Mouse (Mus musculus) erythroblast, embryonic 14.5 days (primary cell): Measurements from ENCODE around the gene Ctnna3. TPM values are rescaled to one million over a fixed set of nuclear protein-coding genes. Genes with fewer than 3 reads are reported as not detected.
"Not testable (repeated sequence)": the region's sequence is repeated elsewhere in the genome, so short reads cannot be mapped to it uniquely, and the experiment has no call there.

Experiments used
- H3K27me3 ChIP-seq: 2 replicates; pipeline ENCODE4 v1.6.1; 2012; ENCODE audit warnings: inconsistent platforms; ENCODE audit not compliant: control insufficient read depth
- H3K36me3 ChIP-seq: 2 replicates; pipeline ENCODE4 v1.6.1; 2012; ENCODE audit warnings: mild to moderate bottlenecking, inconsistent platforms; ENCODE audit not compliant: control insufficient read depth
- H3K4me1 ChIP-seq: 2 replicates; pipeline ENCODE4 v1.6.1; 2012; ENCODE audit warnings: inconsistent platforms; ENCODE audit not compliant: control insufficient read depth
- H3K4me3 ChIP-seq: replicated peaks from 2 replicates; pipeline ENCODE3; 2012; ENCODE audit warnings: moderate library complexity, mild to moderate bottlenecking, inconsistent platforms
- H3K9me3 ChIP-seq: 2 replicates; pipeline ENCODE4 v1.6.1; 2012; ENCODE audit warnings: low read length, inconsistent platforms, mixed read lengths; ENCODE audit not compliant: control insufficient read depth
- GATA1 ChIP-seq: IDR thresholded peaks from 2 replicates; pipeline ENCODE4 v1.6.1; 2012; ENCODE audit warnings: low read length, inconsistent platforms, mixed read lengths
- TAL1 ChIP-seq: IDR thresholded peaks from 3 replicates; pipeline ENCODE4 v1.6.1; 2012; ENCODE audit warnings: low read length, inconsistent platforms, mixed read lengths
- polyA plus RNA-seq: library from polyadenylated mRNA; stranded (reverse); fragments of >175 nt; gene quantifications from 2 replicates; pipeline ENCODE4 v1.2.3, GENCODE M21; 2012

The Ctnna3 gene
- polyA plus RNA-seq, 1 experiment = not detected

DNA sequence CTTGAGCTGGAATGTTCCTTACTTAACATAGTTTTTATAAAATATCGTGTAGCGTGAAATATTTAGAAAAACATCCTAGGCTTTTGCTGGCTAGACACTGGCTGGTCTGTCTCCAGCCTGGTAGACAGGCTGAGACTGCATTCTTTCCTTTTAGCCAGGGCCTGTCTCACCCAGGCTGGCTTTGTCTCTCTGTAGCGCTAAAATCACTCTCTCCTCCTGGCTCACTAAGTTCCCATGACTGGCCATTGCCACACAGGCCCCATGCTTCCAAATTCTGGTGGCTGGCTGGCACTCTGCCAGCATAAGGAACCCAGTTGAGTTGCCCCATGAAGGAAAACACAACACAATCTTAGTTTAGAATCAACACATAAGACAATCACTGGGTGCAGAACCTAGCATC is 1450.0 kb downstream of the Ctnna3 start:
- Histone ChIP-seq H3K9me3 (peaks cover 2% of the 10 kb centered on the region; the same call in 1 of the 2 replicates), H3K36me3 (no peaks in the 10 kb centered on the region), H3K27me3 (no peaks in the 10 kb centered on the region), H3K4me3 (no peak overlapping the region), H3K4me1 (no peaks in the 10 kb centered on the region)
- TF ChIP-seq GATA1 = no peak
- TF ChIP-seq TAL1 = no peak

DNA sequence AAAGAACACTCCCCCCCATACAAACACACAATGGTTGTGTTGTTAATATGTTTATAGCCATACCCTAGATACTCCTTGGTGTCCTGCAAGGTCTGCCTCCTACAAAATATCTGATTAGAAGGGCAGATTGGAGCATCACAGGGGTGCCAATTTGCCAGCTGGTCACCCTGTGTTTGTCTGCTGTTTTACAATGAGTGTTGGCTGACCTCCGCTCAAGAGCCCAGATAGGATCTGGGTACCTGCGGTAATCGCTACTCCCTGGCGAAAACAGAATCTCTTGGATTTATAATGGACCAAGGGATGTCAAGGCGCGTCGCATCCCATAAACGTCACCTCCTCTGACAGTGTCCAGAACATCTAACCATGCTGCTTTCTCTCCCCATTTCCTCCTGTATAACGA is 1457.0 kb downstream of the Ctnna3 start:
- Histone ChIP-seq H3K9me3 (peaks cover 7% of the 10 kb centered on the region), H3K27me3 (no peaks in the 10 kb centered on the region), H3K4me3 (no peak overlapping the region), H3K36me3 (no peaks in the 10 kb centered on the region), H3K4me1 (no peaks in the 10 kb centered on the region)
- no peak for TF ChIP-seq TAL1
- no peak for TF ChIP-seq GATA1

DNA sequence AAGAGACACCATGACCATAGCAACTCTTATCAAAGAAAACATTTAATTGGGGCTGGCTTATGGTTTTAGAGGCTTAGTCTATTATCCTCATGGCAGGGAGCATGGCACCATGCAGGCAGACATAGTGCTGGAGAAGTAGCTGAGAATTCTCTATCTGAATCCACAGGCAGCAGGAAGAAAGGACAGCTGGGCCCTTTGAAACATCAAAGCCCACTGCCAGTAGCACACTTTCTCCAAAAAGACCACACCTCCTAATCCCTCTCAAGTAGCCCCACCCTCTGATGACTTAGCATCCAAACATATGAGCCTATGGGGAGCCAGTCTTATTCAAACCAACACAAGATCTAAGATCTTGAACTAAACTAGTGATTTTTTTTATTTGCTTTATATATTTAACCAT is 1462.6 kb downstream of the Ctnna3 start:
- no peak overlapping the region for H3K4me3 ChIP-seq
- H3K4me1 ChIP-seq = no peaks in the 10 kb centered on the region
- no peaks in the 10 kb centered on the region for H3K36me3 ChIP-seq
- no peaks in the 10 kb centered on the region for H3K27me3 ChIP-seq
- TF ChIP-seq GATA1 (no peak), TAL1 (no peak)
- no peaks in the 10 kb centered on the region for H3K9me3 ChIP-seq

DNA sequence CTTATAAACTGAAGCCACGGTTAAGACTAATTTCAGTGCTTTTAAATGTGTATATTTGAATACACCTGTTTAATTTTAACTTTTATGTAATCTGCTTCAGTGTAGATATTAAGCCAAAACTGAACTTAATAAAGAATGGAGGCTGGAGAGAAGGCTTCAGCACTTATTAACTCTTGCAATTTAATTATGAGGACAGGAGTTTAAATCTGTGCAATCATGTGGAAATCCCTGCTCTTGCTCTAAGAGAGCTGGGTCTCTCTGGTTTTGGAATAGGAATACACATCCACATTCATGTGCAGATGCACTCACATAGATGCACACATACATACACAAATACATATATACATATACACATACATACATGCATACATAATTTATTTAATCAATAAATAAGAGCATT is 1468.8 kb downstream of the Ctnna3 start:
- TF ChIP-seq GATA1 (no peak), TAL1 (no peak)
- no peaks in the 10 kb centered on the region for H3K4me1 ChIP-seq
- no peak overlapping the region for H3K4me3 ChIP-seq
- H3K9me3 ChIP-seq = no peaks in the 10 kb centered on the region
- no peaks in the 10 kb centered on the region for H3K36me3 ChIP-seq
- no peaks in the 10 kb centered on the region for H3K27me3 ChIP-seq

DNA sequence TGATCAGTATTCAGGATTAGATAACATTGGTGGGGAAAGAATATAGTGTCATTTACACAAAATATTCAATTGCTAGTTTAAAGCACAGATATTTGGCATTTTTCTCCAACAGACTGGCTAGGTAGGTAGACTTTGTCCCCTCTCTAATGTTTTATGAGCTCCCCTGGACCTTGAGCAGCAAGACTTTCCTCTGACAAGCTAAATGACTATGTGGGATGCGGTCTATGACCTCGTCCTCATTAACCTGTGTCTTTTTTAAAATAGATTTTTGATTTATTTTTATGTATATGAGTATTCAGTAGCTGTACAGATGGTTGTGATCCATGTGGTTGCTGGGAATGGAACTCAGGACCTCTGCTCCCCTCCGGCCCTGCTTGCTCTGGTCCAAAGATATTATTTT is 1471.8 kb downstream of the Ctnna3 start:
- Histone ChIP-seq H3K4me1 (no peaks in the 10 kb centered on the region), H3K27me3 (no peaks in the 10 kb centered on the region), H3K9me3 (0 out of 2 replicates have a peak, but pooled peaks cover 2% of the 10 kb centered on the region), H3K4me3 (no peak overlapping the region), H3K36me3 (no peaks in the 10 kb centered on the region)
- no peak for TF ChIP-seq GATA1
- no peak for TF ChIP-seq TAL1

DNA sequence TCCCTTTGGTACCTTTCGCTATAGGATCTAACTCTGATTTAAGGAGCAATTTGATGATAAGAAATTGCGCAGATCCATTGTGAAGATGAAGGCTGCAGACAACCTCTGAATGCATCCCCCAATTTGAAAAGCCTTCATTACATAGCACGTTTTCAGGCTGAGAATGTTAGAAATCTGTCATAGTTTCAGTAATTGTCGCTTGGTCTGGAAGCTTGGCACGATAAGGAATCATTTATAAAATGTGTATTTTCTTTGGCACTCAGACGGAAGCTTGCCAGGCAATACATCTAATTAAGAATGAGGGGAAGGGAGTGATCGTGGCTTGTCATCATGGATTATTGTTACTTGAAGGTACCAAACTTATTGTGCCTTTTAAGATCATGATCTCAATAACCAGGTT is 1511.1 kb downstream of the Ctnna3 start:
- Histone ChIP-seq H3K4me3 (no peak overlapping the region), H3K36me3 (no peaks in the 10 kb centered on the region), H3K4me1 (no peaks in the 10 kb centered on the region), H3K9me3 (peaks cover 9% of the 10 kb centered on the region), H3K27me3 (no peaks in the 10 kb centered on the region)
- TF ChIP-seq TAL1 (no peak), GATA1 (no peak)

DNA sequence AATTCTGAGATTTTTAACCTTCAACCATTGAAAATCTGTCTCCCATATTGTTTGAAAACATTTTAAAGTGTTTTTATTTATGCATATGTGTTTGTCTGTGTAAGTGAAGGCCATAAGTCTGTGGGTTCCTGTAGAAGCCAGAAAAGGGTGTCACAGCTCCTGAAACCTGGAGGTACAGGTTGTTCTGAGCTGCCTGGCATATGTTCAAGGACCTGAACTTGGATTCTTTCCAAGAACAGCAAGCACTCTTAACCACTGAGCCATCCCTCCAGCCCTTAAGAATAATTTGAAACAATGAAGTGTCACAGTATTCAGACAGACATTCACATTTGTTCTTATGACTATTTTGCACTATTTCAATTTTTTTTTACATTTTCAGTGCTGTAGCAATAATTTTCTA is 1528.5 kb downstream of the Ctnna3 start:
- Histone ChIP-seq H3K4me1 (no peaks in the 10 kb centered on the region), H3K27me3 (no peaks in the 10 kb centered on the region), H3K36me3 (no peaks in the 10 kb centered on the region), H3K4me3 (no peak overlapping the region), H3K9me3 (no peaks in the 10 kb centered on the region)
- TF ChIP-seq GATA1 (no peak), TAL1 (no peak)

DNA sequence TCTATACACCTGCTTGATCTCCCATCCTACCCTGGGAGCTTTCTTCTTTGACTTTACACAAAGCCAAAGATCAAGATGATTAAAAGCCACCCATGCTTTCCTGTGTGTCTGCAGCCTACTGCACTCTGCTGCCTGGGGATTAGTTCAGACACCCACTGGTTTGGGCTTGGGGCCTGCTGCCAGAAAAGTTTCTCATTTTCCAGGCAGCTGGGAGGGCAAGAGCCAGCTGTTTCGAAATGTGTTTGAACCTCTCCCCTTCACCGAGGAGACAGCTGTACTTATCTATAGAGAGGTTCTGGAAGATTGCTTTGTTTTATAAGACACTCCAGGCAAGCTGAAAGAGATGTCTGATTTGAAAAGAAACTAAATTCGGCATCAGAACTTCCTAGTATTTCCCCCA is 1563.0 kb downstream of the Ctnna3 start:
- Histone ChIP-seq H3K9me3 (peaks cover 8% of the 10 kb centered on the region; the same call in 1 of the 2 replicates), H3K4me1 (no peaks in the 10 kb centered on the region), H3K27me3 (no peaks in the 10 kb centered on the region), H3K36me3 (no peaks in the 10 kb centered on the region), H3K4me3 (no peak overlapping the region)
- TF ChIP-seq GATA1 (no peak), TAL1 (no peak)

DNA sequence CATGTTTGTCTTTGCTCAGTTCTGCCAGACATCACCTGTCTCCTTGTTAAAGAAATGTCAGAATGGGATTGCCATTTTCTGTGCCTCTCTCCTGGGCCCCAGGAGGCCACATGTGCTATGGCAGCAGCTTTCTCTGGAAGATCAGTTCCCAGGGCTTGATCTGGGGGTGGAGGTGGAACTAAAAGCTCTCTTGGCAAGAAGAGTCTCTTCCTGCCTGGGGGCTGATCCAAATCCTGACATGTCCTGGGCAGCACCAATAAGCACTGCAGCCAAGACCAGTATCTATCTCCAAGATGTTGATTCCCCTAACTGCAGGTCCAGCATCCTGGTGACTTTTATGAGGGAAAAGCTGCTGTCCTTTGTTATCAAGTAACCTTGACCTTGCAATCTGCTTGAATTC is 1583.6 kb downstream of the Ctnna3 start:
- no peaks in the 10 kb centered on the region for H3K4me1 ChIP-seq
- no peaks in the 10 kb centered on the region for H3K36me3 ChIP-seq
- H3K27me3 ChIP-seq = no peaks in the 10 kb centered on the region
- no peak for TF ChIP-seq TAL1
- no peak for TF ChIP-seq GATA1
- peaks cover 4% of the 10 kb centered on the region for H3K9me3 ChIP-seq
- H3K4me3 ChIP-seq = no peak overlapping the region

DNA sequence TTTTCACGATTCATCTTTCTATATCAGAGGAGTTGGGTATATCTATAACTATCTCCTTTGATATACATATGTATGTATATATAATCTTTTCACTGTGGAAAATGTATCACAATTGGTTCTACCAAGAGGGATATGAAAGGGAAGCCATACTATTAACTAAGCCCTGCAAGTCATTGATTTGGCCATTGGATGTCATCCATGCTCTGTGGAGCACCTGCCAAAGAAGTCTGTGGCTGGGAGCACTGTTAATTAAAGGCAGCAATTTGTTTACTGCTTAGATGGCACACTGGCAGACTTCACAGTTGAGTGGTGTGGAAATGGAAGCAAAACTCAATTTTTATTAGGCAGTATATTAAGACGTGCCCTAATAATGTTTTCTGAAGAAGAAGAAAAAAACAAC is 1592.8 kb downstream of the Ctnna3 start:
- no peaks in the 10 kb centered on the region for H3K4me1 ChIP-seq
- H3K9me3 ChIP-seq = no peaks in the 10 kb centered on the region
- no peaks in the 10 kb centered on the region for H3K27me3 ChIP-seq
- TF ChIP-seq GATA1 (no peak), TAL1 (no peak)
- no peaks in the 10 kb centered on the region for H3K36me3 ChIP-seq
- H3K4me3 ChIP-seq = no peak overlapping the region

DNA sequence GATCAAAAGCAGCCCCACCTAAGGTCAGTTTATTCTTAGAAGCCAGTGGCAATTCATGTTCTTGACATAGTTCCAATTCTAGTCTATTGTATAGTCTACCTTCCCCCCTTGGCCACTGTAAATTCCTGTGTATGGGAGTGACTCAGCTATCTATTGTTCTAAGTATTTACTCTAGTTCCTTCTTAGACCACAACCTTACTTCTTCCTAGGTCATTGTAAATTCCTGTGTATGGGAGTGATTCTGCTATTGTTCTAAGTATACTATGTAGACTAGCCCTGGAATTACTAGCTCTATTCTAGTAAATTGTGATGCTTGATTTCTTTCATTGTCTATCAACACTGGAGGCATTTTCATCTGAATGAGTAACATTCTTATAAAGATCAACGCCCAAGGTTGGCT is 1603.6 kb downstream of the Ctnna3 start:
- not testable (repeated sequence) for H3K4me3 ChIP-seq, H3K9me3 ChIP-seq, H3K36me3 ChIP-seq, H3K27me3 ChIP-seq, H3K4me1 ChIP-seq

Other genes with a start within 250 kb of the Ctnna3 start
- not detected in 2 replicates for gene Mypn, start 226.1 kb upstream of the Ctnna3 start, polyA plus RNA-seq
- 1.4 and 1.7 TPM in 2 replicates for gene Herc4, start 186.3 kb upstream of the Ctnna3 start, polyA plus RNA-seq
- gene Sirt1, start 48.4 kb upstream of the Ctnna3 start, polyA plus RNA-seq = 0.28 and 0.56 TPM in 2 replicates
- 0.14 and 0.22 TPM in 2 replicates for gene Dnajc12, start 47.7 kb upstream of the Ctnna3 start, polyA plus RNA-seq
- not detected in 2 replicates for gene Gm7075, start 8.3 kb upstream of the Ctnna3 start, polyA plus RNA-seq